Mouse (Mus musculus): ENCODE results near the gene Fez1.

GRCm38 (mm10) chr9:36863694-36864093 is 42.0 kb downstream of the Fez1 start:
- TF ChIP-seq GATA1 (IDR thresholded peaks at IDR 0.05; ENCODE audit: borderline replicate concordance, low read length): no peak
- no peak for TF ChIP-seq FLI1 (IDR thresholded peaks at IDR 0.05; ENCODE audit: low read length)
